Mouse (Mus musculus): ENCODE data around the gene Plin1. TPM values are rescaled to one million over a fixed set of nuclear protein-coding genes. Genes with fewer than 3 reads are reported as not detected.

The Plin1 gene
- 100 to 1,000 TPM; 277 to 564 (median 391) TPM for total RNA-seq (2022)

GRCm38 (mm10) chr7:79732622-79733021, at the start of gene Plin1:
Gene Plin1, minus strand, starts transcription at chr7:79732903.
- DNase-seq, result no peak

GRCm38 (mm10) chr7:79782516-79782855, 49.8 kb upstream of the Plin1 start:
- no peak for DNase-seq

GRCm38 (mm10) chr7:79781826-79782515, 49.3 kb upstream of the Plin1 start:
- no peak for DNase-seq

GRCm38 (mm10) chr7:79780647-79781626, 48.2 kb upstream of the Plin1 start:
- peak; percentile 65 for DNase-seq

GRCm38 (mm10) chr7:79771561-79772512, 39.1 kb upstream of the Plin1 start:
- DNase-seq, result no peak

GRCm38 (mm10) chr7:79769664-79770063, 37.0 kb upstream of the Plin1 start:
- no peak for DNase-seq

- no peak for DNase-seq
Measured at GRCm38 (mm10) chr7:79765991-79766390, 33.3 kb upstream of the Plin1 start.

- no peak for DNase-seq
Measured at GRCm38 (mm10) chr7:79762106-79762505, 29.4 kb upstream of the Plin1 start.

- DNase-seq, result no peak
Measured at GRCm38 (mm10) chr7:79761124-79761876, 28.6 kb upstream of the Plin1 start.

GRCm38 (mm10) chr7:79759766-79760165, 27.1 kb upstream of the Plin1 start:
- no peak for DNase-seq

- DNase-seq, result peak; percentile 60
Measured at GRCm38 (mm10) chr7:79758176-79758575, 25.5 kb upstream of the Plin1 start.

GRCm38 (mm10) chr7:79756334-79756733, 23.6 kb upstream of the Plin1 start:
- no peak for DNase-seq

- no peak for DNase-seq
Measured at GRCm38 (mm10) chr7:79749511-79749910, 16.8 kb upstream of the Plin1 start.

- no peak for DNase-seq
Measured at GRCm38 (mm10) chr7:79747659-79748058, 15.0 kb upstream of the Plin1 start.

GRCm38 (mm10) chr7:79744585-79744984, 11.9 kb upstream of the Plin1 start:
- no peak for DNase-seq

- DNase-seq, result no peak
Measured at GRCm38 (mm10) chr7:79744051-79744450, 11.3 kb upstream of the Plin1 start.

- peak; percentile 85 for DNase-seq
Measured at GRCm38 (mm10) chr7:79742659-79743536, 10.2 kb upstream of the Plin1 start, which contains the start of the genes Pex11a and Wdr93. Gene Pex11a, minus strand, starts transcription at chr7:79743131. Gene Wdr93, plus strand, starts transcription at chr7:79743163.

- no peak for DNase-seq
Measured at GRCm38 (mm10) chr7:79742277-79742658, 9.6 kb upstream of the Plin1 start.

GRCm38 (mm10) chr7:79740279-79740678, 7.6 kb upstream of the Plin1 start:
- DNase-seq, result no peak

GRCm38 (mm10) chr7:79738913-79739312, 6.2 kb upstream of the Plin1 start:
- no peak for DNase-seq

All from adrenal gland, adult 8-10 months (tissue).